Mouse (Mus musculus) forelimb bud, embryonic 11.5 days (tissue): ENCODE results near the gene Inpp5d.
A peak's percentile ranks its signal among the peaks of the same experiment; 100 is the strongest.

Experiments
- DNase-seq: peaks from one replicate; pipeline ENCODE4 v3.0.0-alpha.2; 2012; ENCODE audit warnings: low read depth, low spot score

Gene Inpp5d

GRCm38 (mm10) chr1:87699890-87700448, 79.9 kb downstream of the Inpp5d start:
- no peak for DNase-seq

DNA sequence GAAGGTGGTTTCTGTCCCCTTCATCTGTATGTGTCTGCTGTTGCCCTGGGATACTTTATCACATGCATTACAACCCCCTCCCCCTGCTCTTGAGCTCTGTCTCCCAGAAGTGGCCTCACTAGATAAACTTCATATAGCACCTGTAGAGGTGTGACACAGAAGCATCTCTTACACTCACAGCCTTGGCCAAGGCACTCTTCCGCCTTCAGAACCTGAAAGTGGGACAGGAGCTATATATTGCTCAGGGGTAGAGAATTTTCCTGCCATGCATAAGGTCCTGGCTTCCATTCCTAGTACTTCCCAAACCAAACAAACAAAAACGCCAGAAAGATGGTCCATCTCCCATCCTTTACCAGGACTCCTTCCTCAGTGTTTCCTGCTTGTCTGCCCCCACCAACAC, 84.1 kb downstream of the Inpp5d start:
- no peak for DNase-seq

DNA sequence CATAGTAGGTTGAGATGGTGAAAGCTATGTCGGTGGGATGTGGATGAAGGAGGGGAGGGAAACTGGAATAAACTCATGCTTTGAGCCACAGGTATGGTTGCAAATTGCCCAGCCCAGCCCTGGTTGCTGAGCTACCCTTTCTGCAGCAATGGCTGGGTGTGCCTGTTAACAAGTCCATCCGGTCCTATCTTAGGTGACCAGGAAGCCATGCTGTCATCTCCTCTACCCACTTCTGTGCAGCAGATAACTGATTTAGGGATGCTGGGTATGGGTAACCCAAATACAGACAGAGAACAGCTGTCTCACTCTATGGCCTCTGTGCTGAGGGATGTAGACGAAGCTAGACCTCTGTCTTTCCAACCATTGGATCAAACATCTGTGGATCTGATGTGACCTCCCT, 86.2 kb downstream of the Inpp5d start:
- DNase-seq, result no peak

- DNase-seq, result no peak
These were observed 88.9 kb downstream of the Inpp5d start for GRCm38 (mm10) chr1:87709020-87709419.

DNA sequence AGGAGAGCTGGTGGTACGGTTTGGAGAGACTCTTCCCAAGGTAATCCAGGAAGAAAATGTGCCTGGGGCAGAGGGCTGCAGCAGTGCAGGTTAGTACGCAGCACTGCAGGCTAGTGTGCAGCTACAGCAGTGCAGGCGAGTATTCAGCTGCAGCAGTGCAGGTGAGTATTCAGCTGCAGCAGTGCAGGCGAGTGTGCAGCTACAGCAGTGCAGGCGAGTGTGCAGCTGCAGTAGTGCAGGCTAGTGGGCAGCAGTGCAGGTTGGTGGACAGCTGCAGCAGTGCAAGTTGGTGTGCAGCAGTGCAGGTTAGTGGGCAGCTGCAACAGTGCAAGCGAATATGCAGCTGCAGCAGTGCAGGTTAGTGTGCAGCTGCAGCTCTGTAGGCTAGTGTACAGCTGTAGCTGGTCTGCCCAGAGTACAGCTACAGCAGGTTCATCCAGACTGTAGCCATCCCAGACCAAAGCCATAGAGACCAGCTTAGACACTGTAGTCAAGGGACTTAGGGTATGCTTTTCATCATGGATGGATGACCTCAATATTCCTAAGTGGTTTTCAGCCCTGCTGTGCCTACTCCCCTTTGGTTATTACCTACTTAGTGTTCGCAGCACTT, 89.7 kb downstream of the Inpp5d start:
- no peak for DNase-seq

- no peak for DNase-seq
These were observed 92.0 kb downstream of the Inpp5d start for GRCm38 (mm10) chr1:87711938-87712613.

DNA sequence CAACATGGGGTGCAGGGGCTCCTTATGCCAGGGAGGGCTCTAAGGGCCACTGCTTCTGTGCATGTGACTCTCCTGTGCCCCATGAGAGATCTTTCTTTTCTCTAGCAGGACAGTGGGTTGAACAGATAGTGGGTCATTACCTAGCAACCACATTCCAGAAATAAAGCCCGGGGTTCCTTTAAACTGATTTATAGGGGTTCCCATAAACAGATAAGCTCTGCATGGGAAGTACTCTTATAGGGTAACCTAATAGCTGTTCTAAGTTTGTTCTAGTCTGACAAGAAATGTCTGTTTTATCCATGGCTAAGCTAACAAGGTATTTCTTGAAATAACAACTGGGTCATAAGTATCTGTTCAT, 92.5 kb downstream of the Inpp5d start:
- DNase-seq, result no peak

DNA sequence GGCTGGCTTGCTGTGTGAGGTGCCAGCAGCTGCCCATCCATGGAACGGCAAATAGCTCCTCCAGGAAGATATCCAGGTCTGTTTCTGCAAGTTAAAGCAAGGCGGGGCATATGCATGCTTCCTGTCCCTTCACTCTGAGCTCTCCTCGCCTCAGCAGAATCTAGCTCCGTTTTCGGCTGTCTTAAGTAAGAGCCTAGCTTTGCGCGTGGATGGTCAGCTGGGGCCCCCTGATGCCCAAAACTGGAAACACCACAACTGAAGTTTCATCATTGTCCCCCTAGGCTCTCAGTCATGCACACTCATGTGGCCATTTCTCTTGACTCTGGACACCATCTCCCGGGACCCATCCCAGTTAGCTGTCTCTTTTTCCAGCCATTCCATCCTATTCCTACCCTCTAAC, 101.3 kb downstream of the Inpp5d start:
- peak; percentile 25 for DNase-seq

- no peak for DNase-seq
These were observed 102.0 kb downstream of the Inpp5d start for GRCm38 (mm10) chr1:87722081-87722480.

- DNase-seq, result no peak
These were observed 103.2 kb downstream of the Inpp5d start for GRCm38 (mm10) chr1:87723351-87723750.

GRCm38 (mm10) chr1:87729070-87729469, 109.0 kb downstream of the Inpp5d start:
- DNase-seq, result no peak

DNA sequence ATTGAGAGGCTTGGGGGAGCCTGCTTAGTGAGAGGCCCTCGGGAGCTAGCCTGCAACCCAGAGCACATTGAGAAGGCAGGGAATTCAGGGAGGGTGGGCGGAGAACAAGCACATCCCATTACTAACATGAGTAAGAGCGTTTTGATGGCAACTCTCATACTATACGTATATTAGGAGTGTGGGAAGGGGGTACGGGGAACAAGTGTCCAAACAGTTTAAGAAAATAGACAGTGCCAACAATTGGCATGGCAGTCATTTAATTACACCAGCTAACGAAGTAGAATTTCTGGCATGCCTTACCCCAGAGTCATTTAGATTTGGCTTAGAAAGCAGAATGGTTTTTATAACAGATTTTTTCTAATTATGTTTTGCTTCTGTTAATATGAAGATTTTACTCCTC, 109.7 kb downstream of the Inpp5d start:
- no peak for DNase-seq

DNA sequence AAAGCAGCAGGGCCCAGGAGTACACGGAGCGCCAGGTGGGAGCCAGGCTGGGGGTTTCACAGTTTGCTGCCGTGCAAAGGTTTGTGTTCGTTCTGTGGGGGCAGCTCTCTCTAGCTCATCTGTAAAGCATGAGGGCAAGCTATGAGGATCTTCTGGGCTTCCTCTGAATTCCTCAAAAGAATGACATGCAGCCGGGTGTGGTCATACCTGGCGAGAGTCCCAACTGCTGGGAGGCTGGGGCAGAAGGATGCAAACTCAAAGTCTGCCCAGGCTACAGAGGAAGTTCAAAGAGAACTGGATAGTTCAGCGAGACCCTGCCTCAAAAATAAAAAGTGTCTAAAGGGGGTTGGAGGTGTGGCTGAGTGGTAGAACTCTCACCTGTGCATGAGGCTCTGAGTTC, 110.2 kb downstream of the Inpp5d start:
- no peak for DNase-seq

- no peak for DNase-seq
These were observed 113.1 kb downstream of the Inpp5d start for GRCm38 (mm10) chr1:87733212-87733611.

GRCm38 (mm10) chr1:87734153-87734552, 114.0 kb downstream of the Inpp5d start:
- DNase-seq, result no peak

- no peak for DNase-seq
These were observed 120.6 kb downstream of the Inpp5d start for GRCm38 (mm10) chr1:87740584-87741290.

GRCm38 (mm10) chr1:87749360-87749973, 129.4 kb downstream of the Inpp5d start:
- DNase-seq, result no peak

- peak; percentile 93 for DNase-seq
These were observed 135.7 kb downstream of the Inpp5d start, which contains the start of gene Atg16l1 for GRCm38 (mm10) chr1:87755641-87756470. Atg16l1 (plus strand) TSS chr1:87755870.

GRCm38 (mm10) chr1:87763821-87764220, 143.7 kb downstream of the Inpp5d start:
- no peak for DNase-seq

- DNase-seq, result no peak
These were observed 145.6 kb downstream of the Inpp5d start for GRCm38 (mm10) chr1:87765741-87766140.

DNA sequence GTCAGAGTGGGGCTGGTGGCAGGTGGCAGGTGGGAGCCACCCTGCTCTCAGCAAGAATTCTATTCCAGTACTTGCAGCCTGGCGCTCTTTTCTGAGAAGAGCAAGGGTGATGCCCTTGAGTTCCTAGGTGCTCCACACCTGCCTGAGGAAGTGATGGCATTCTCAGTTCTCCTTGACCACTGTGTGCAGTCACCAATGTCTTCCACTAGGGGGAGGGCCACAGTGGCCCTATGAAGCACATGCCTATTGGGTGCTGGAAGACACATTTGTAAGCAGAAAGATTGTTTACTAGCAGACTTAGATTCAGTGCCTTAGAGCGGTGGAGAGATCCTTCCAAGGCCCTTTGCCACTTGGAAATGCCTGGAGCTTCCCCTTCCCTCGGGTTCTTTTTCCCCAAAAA, 146.1 kb downstream of the Inpp5d start:
- DNase-seq, result no peak
